Mouse (Mus musculus): ENCODE measurements at regions not wholly inside any gene's neighbourhood (a gene's known extent, or its start where the extent isn't known, plus 50 kb on each side); places are given as distances from the start of the nearest gene placed in this dataset.

GRCm38 (mm10) chr11:71410582-71410981 lies 180.0 kb upstream of the Nlrp1b start:
- DNase-seq (ENCODE audit: low read depth) = no peak

GRCm38 (mm10) chr11:71411958-71412357 lies 181.4 kb upstream of the Nlrp1b start:
- DNase-seq (ENCODE audit: low read depth) = no peak

GRCm38 (mm10) chr11:71414403-71415140 lies 184.0 kb upstream of the Nlrp1b start:
- DNase-seq (ENCODE audit: low read depth) = no peak

GRCm38 (mm10) chr11:71415451-71415850 lies 184.9 kb upstream of the Nlrp1b start:
- DNase-seq (ENCODE audit: low read depth) = no peak

GRCm38 (mm10) chr11:71422291-71422840 lies 191.8 kb upstream of the Nlrp1b start:
- DNase-seq (ENCODE audit: low read depth) = no peak

- no peak for DNase-seq (ENCODE audit: low read depth)
These were observed 192.7 kb upstream of the Nlrp1b start for GRCm38 (mm10) chr11:71423242-71423641.

GRCm38 (mm10) chr11:71424879-71425278 lies 194.3 kb upstream of the Nlrp1b start:
- DNase-seq (ENCODE audit: low read depth) = no peak

GRCm38 (mm10) chr11:71429739-71430138 lies 199.2 kb upstream of the Nlrp1b start:
- DNase-seq (ENCODE audit: low read depth) = no peak

GRCm38 (mm10) chr11:71434241-71434640 lies 203.7 kb upstream of the Nlrp1b start:
- no peak for DNase-seq (ENCODE audit: low read depth)

GRCm38 (mm10) chr11:71434886-71435285 lies 204.4 kb upstream of the Nlrp1b start:
- no peak for DNase-seq (ENCODE audit: low read depth)

GRCm38 (mm10) chr11:71435745-71436144 lies 205.2 kb upstream of the Nlrp1b start:
- DNase-seq (ENCODE audit: low read depth) = no peak

GRCm38 (mm10) chr11:71436335-71436734 lies 205.8 kb upstream of the Nlrp1b start:
- DNase-seq (ENCODE audit: low read depth) = no peak

GRCm38 (mm10) chr11:71436801-71437200 lies 206.3 kb upstream of the Nlrp1b start:
- DNase-seq (ENCODE audit: low read depth) = no peak

- no peak for DNase-seq (ENCODE audit: low read depth)
These were observed 209.3 kb upstream of the Nlrp1b start for GRCm38 (mm10) chr11:71439871-71440270.

GRCm38 (mm10) chr11:71440392-71440791 lies 209.9 kb upstream of the Nlrp1b start:
- no peak for DNase-seq (ENCODE audit: low read depth)

- DNase-seq (ENCODE audit: low read depth) = no peak
These were observed 213.5 kb upstream of the Nlrp1b start for GRCm38 (mm10) chr11:71444056-71444455.

GRCm38 (mm10) chr11:71446641-71447040 lies 216.1 kb upstream of the Nlrp1b start:
- DNase-seq (ENCODE audit: low read depth) = no peak

GRCm38 (mm10) chr11:71447841-71448745 lies 217.6 kb upstream of the Nlrp1b start:
- DNase-seq (ENCODE audit: low read depth) = no peak

GRCm38 (mm10) chr11:71480094-71480493 lies 249.6 kb upstream of the Nlrp1b start:
- DNase-seq (ENCODE audit: low read depth) = no peak

- no peak for DNase-seq (ENCODE audit: low read depth)
These were observed 251.9 kb upstream of the Wscd1 start for GRCm38 (mm10) chr11:71497863-71498262.

- no peak for DNase-seq (ENCODE audit: low read depth)
These were observed 251.4 kb upstream of the Wscd1 start for GRCm38 (mm10) chr11:71498299-71498698.

GRCm38 (mm10) chr11:71502156-71502555 lies 247.6 kb upstream of the Wscd1 start:
- no peak for DNase-seq (ENCODE audit: low read depth)
